Mouse (Mus musculus): ENCODE data around the gene Tmub2. TPM values are rescaled to one million over a fixed set of nuclear protein-coding genes. Genes with fewer than 3 reads are reported as not detected.

Tmub2 gene
- polyA plus RNA-seq, 1 experiment from 2014 or later: 78.5 TPM

GRCm38 (mm10) chr11:102336191-102336590 is 51.5 kb downstream of the Tmub2 start:
- H3K27me3 ChIP-seq (ENCODE audit: control insufficient read depth, insufficient read depth, low read depth, low read length): no peaks in the 10 kb centered on the region
- no peak for ATAC-seq
- H3K9me3 ChIP-seq (replicated peaks; ENCODE audit: control insufficient read depth, low read length, poor library complexity, severe bottlenecking): no peaks in the 10 kb centered on the region
- no peaks in the 10 kb centered on the region for H3K4me1 ChIP-seq (ENCODE audit: control insufficient read depth, insufficient read depth, low read length)
- no peaks in the 10 kb centered on the region for H3K36me3 ChIP-seq (ENCODE audit: control insufficient read depth, insufficient read depth, low read length)
- no peak overlapping the region for H3K9ac ChIP-seq (ENCODE audit: low read depth, low read length)
- WGBS: 82% methylated on average over 1 of the region's 1 CpGs
- H3K4me2 ChIP-seq (ENCODE audit: low read length): no peak overlapping the region
- H3K27ac ChIP-seq (ENCODE audit: low read length): no peak overlapping the region
- no peak overlapping the region for H3K4me3 ChIP-seq (ENCODE audit: low read depth, low read length)

GRCm38 (mm10) chr11:102337921-102338320 is 53.2 kb downstream of the Tmub2 start:
- WGBS: 78% methylated on average over 1 of the region's 1 CpGs
- Histone ChIP-seq H3K4me3 (ENCODE audit: low read depth, low read length) (no peak overlapping the region), H3K4me1 (ENCODE audit: control insufficient read depth, insufficient read depth, low read length) (no peaks in the 10 kb centered on the region), H3K27me3 (ENCODE audit: control insufficient read depth, insufficient read depth, low read depth, low read length) (no peaks in the 10 kb centered on the region), H3K27ac (ENCODE audit: low read length) (no peak overlapping the region), H3K9ac (ENCODE audit: low read depth, low read length) (no peak overlapping the region), H3K4me2 (ENCODE audit: low read length) (no peak overlapping the region), H3K36me3 (ENCODE audit: control insufficient read depth, insufficient read depth, low read length) (no peaks in the 10 kb centered on the region), H3K9me3 (replicated peaks; ENCODE audit: control insufficient read depth, low read length, poor library complexity, severe bottlenecking) (no peaks in the 10 kb centered on the region)
- no peak for ATAC-seq

GRCm38 (mm10) chr11:102338561-102338960 is 53.8 kb downstream of the Tmub2 start:
- H3K9me3 ChIP-seq (replicated peaks; ENCODE audit: control insufficient read depth, low read length, poor library complexity, severe bottlenecking): no peaks in the 10 kb centered on the region
- H3K36me3 ChIP-seq (ENCODE audit: control insufficient read depth, insufficient read depth, low read length): no peaks in the 10 kb centered on the region
- no peak overlapping the region for H3K9ac ChIP-seq (ENCODE audit: low read depth, low read length)
- 44% methylated on average over 3 of the region's 3 CpGs for WGBS
- no peaks in the 10 kb centered on the region for H3K4me1 ChIP-seq (ENCODE audit: control insufficient read depth, insufficient read depth, low read length)
- ATAC-seq: no peak
- H3K4me2 ChIP-seq (ENCODE audit: low read length): no peak overlapping the region
- H3K27me3 ChIP-seq (ENCODE audit: control insufficient read depth, insufficient read depth, low read depth, low read length): no peaks in the 10 kb centered on the region
- H3K4me3 ChIP-seq (ENCODE audit: low read depth, low read length): no peak overlapping the region
- no peak overlapping the region for H3K27ac ChIP-seq (ENCODE audit: low read length)

Other genes with a start within 250 kb of the Tmub2 start
- gene Cd300lg, start 243.4 kb upstream of the Tmub2 start, polyA plus RNA-seq (2015; fragmentation: Nextera tagmentation; extraction: Ambion mirVana): 0.23 and 0.46 TPM in 2 replicates
- 31.8 and 39.9 TPM in 2 replicates for gene Mpp2, start 196.4 kb upstream of the Tmub2 start, polyA plus RNA-seq (2015; fragmentation: Nextera tagmentation; extraction: Ambion mirVana)
- gene Ppy, start 183.6 kb upstream of the Tmub2 start, polyA plus RNA-seq (2015; fragmentation: Nextera tagmentation; extraction: Ambion mirVana): not detected in 2 replicates
- not detected in 2 replicates for gene Pyy, start 177.1 kb upstream of the Tmub2 start, polyA plus RNA-seq (2015; fragmentation: Nextera tagmentation; extraction: Ambion mirVana)
- 0.20 TPM in 1 of 2 replicates, not detected in the other for gene Nags, start 139.4 kb upstream of the Tmub2 start, polyA plus RNA-seq (2015; fragmentation: Nextera tagmentation; extraction: Ambion mirVana)
- gene Tmem101, start 128.5 kb upstream of the Tmub2 start, polyA plus RNA-seq (2015; fragmentation: Nextera tagmentation; extraction: Ambion mirVana): 45.8 and 46.5 TPM in 2 replicates
- 87.8 and 95.3 TPM in 2 replicates for gene Lsm12, start 99.6 kb upstream of the Tmub2 start, polyA plus RNA-seq (2015; fragmentation: Nextera tagmentation; extraction: Ambion mirVana)
- gene G6pc3, start 95.3 kb upstream of the Tmub2 start, polyA plus RNA-seq (2015; fragmentation: Nextera tagmentation; extraction: Ambion mirVana): 39.0 and 42.9 TPM in 2 replicates
- 74.4 and 76.3 TPM in 2 replicates for gene Hdac5, start 54.8 kb upstream of the Tmub2 start, polyA plus RNA-seq (2015; fragmentation: Nextera tagmentation; extraction: Ambion mirVana)
- 1.6 and 1.8 TPM in 2 replicates for gene BC030867, start 36.0 kb upstream of the Tmub2 start, polyA plus RNA-seq (2015; fragmentation: Nextera tagmentation; extraction: Ambion mirVana)
- 0.07 and 0.10 TPM in 2 replicates for gene Asb16, start 16.2 kb upstream of the Tmub2 start, polyA plus RNA-seq (2015; fragmentation: Nextera tagmentation; extraction: Ambion mirVana)
- 28.3 and 28.9 TPM in 2 replicates for gene Atxn7l3, start 11.7 kb downstream of the Tmub2 start, polyA plus RNA-seq (2015; fragmentation: Nextera tagmentation; extraction: Ambion mirVana)
- gene Ubtf, start 34.8 kb downstream of the Tmub2 start, polyA plus RNA-seq (2015; fragmentation: Nextera tagmentation; extraction: Ambion mirVana): 70.1 and 85.2 TPM in 2 replicates
- gene Slc4a1, start 81.3 kb downstream of the Tmub2 start, polyA plus RNA-seq (2015; fragmentation: Nextera tagmentation; extraction: Ambion mirVana): 2.3 and 3.5 TPM in 2 replicates
- gene Rundc3a, start 108.5 kb downstream of the Tmub2 start, polyA plus RNA-seq (2015; fragmentation: Nextera tagmentation; extraction: Ambion mirVana): 151 and 155 TPM in 2 replicates
- 144 and 150 TPM in 2 replicates for gene Slc25a39, start 123.0 kb downstream of the Tmub2 start, polyA plus RNA-seq (2015; fragmentation: Nextera tagmentation; extraction: Ambion mirVana)
- gene Grn, start 145.4 kb downstream of the Tmub2 start, polyA plus RNA-seq (2015; fragmentation: Nextera tagmentation; extraction: Ambion mirVana): 65.2 and 75.8 TPM in 2 replicates
- gene Fam171a2, start 162.8 kb downstream of the Tmub2 start, polyA plus RNA-seq (2015; fragmentation: Nextera tagmentation; extraction: Ambion mirVana): 18.1 and 20.5 TPM in 2 replicates
- 8.3 and 11.6 TPM in 2 replicates for gene Itga2b, start 185.2 kb downstream of the Tmub2 start, polyA plus RNA-seq (2015; fragmentation: Nextera tagmentation; extraction: Ambion mirVana)

Data from midbrain, embryonic 16.5 days (tissue).